Mouse (Mus musculus): ENCODE measurements around the gene 2010315B03Rik. TPM values are rescaled to one million over a fixed set of nuclear protein-coding genes. Genes with fewer than 3 reads are reported as not detected.
A peak's percentile ranks its signal among the peaks of the same experiment; 100 is the strongest.
"Not testable (repeated sequence)": the region's sequence is repeated elsewhere in the genome, so short reads cannot be mapped to it uniquely, and the experiment has no call there.

Gene 2010315B03Rik
- polyA plus RNA-seq, 1 experiment from 2014 or later, result 15.6 TPM

GRCm38 (mm10) chr9:124273172-124273571 is 39.3 kb downstream of the 2010315B03Rik start:
- 0 out of 2 replicates have a peak, but pooled peaks have one; percentile 40 for ATAC-seq
- no peak overlapping the region for H3K4me3 ChIP-seq (ENCODE audit: low read length)
- H3K9ac ChIP-seq (ENCODE audit: low read depth, low read length), result no peak overlapping the region
- no peaks in the 10 kb centered on the region for H3K4me1 ChIP-seq (ENCODE audit: control insufficient read depth, insufficient read depth, low read depth, low read length)
- H3K36me3 ChIP-seq (ENCODE audit: control insufficient read depth, insufficient read depth, low read length), result peaks cover 41% of the 10 kb centered on the region
- peaks cover 40% of the 10 kb centered on the region for H3K9me3 ChIP-seq (ENCODE audit: control insufficient read depth, low read length)
- no peak overlapping the region for H3K4me2 ChIP-seq (ENCODE audit: low read length)
- H3K27me3 ChIP-seq (replicated peaks; ENCODE audit: control insufficient read depth, insufficient read depth, low read length), result no peaks in the 10 kb centered on the region
- H3K27ac ChIP-seq (ENCODE audit: low read depth, low read length), result no peak overlapping the region

DNA sequence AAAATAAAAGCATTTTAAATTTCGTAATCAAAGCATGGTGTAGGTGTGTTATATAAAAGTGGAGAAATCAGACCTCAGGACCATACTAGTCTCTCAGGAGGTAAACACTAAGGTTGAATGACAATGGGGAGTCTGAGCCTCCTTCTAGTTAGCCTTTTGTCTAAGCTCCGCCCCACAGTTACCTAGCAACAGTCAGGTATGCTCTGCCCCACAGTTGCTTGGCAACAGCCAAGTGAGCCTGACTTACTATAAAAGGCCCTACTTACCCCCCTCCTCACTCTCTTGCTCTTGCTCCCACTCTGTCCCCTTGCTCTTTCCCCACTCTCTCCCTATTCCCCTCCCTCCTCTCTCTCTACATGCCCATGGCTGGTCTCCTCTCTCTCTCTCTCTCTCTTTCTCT is 44.6 kb downstream of the 2010315B03Rik start:
- no peak overlapping the region for H3K4me2 ChIP-seq (ENCODE audit: low read length)
- peaks cover 27% of the 10 kb centered on the region for H3K36me3 ChIP-seq (ENCODE audit: control insufficient read depth, insufficient read depth, low read length)
- peaks cover 23% of the 10 kb centered on the region for H3K9me3 ChIP-seq (ENCODE audit: control insufficient read depth, low read length)
- H3K9ac ChIP-seq (ENCODE audit: low read depth, low read length), result no peak overlapping the region
- no peak overlapping the region for H3K27ac ChIP-seq (ENCODE audit: low read depth, low read length)
- 6% methylated on average over 2 of the region's 2 CpGs for WGBS
- peaks cover 2% of the 10 kb centered on the region for H3K4me1 ChIP-seq (ENCODE audit: control insufficient read depth, insufficient read depth, low read depth, low read length)
- ATAC-seq, result peak; percentile 98
- H3K27me3 ChIP-seq (replicated peaks; ENCODE audit: control insufficient read depth, insufficient read depth, low read length), result no peaks in the 10 kb centered on the region
- no peak overlapping the region for H3K4me3 ChIP-seq (ENCODE audit: low read length)

- Histone ChIP-seq H3K27ac (ENCODE audit: low read depth, low read length) (0 out of 2 replicates have a peak overlapping the region, but pooled peaks have one; percentile 29), H3K9me3 (ENCODE audit: control insufficient read depth, low read length) (peaks cover 21% of the 10 kb centered on the region), H3K4me1 (ENCODE audit: control insufficient read depth, insufficient read depth, low read depth, low read length) (peaks cover 2% of the 10 kb centered on the region), H3K36me3 (ENCODE audit: control insufficient read depth, insufficient read depth, low read length) (peaks cover 27% of the 10 kb centered on the region), H3K4me3 (ENCODE audit: low read length) (no peak overlapping the region), H3K9ac (ENCODE audit: low read depth, low read length) (no peak overlapping the region), H3K4me2 (ENCODE audit: low read length) (no peak overlapping the region), H3K27me3 (replicated peaks; ENCODE audit: control insufficient read depth, insufficient read depth, low read length) (no peaks in the 10 kb centered on the region)
- ATAC-seq, result peak; percentile 15; the same call in 1 of the 2 replicates
Measured at GRCm38 (mm10) chr9:124267493-124267892, 45.0 kb downstream of the 2010315B03Rik start.

GRCm38 (mm10) chr9:124262987-124263717 is 49.3 kb downstream of the 2010315B03Rik start:
- Histone ChIP-seq H3K27me3 (replicated peaks; ENCODE audit: control insufficient read depth, insufficient read depth, low read length) (no peaks in the 10 kb centered on the region), H3K4me3 (ENCODE audit: low read length) (no peak overlapping the region), H3K27ac (ENCODE audit: low read depth, low read length) (no peak overlapping the region), H3K9ac (ENCODE audit: low read depth, low read length) (no peak overlapping the region), H3K36me3 (ENCODE audit: control insufficient read depth, insufficient read depth, low read length) (no peaks in the 10 kb centered on the region), H3K4me2 (ENCODE audit: low read length) (no peak overlapping the region), H3K4me1 (ENCODE audit: control insufficient read depth, insufficient read depth, low read depth, low read length) (peaks cover 2% of the 10 kb centered on the region), H3K9me3 (ENCODE audit: control insufficient read depth, low read length) (no peaks in the 10 kb centered on the region)
- 92% methylated on average over 4 of the region's 4 CpGs for WGBS
- no peak for ATAC-seq

DNA sequence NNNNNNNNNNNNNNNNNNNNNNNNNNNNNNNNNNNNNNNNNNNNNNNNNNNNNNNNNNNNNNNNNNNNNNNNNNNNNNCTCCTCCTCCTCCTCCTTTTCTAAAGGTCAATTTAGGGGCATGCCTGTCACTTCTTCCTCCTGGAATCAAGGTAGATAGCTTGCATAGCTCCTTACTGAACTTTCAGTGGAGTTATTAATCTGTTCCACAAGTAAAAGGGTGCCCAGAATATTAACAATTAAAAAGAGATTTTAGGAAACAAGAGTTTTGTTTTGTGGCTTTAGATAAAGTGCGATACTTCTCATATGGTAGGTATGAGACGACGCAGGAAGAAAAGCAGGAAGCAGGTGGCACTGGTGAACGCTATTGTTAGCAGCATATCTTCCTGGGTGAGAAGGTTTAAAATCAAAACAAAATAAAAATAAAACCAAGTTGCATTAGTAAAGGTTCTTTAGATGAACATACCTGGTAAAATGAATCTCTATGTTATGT is 54.4 kb downstream of the 2010315B03Rik start:
- no peak overlapping the region for H3K27ac ChIP-seq (ENCODE audit: low read depth, low read length)
- no peak overlapping the region for H3K4me2 ChIP-seq (ENCODE audit: low read length)
- H3K4me1 ChIP-seq (ENCODE audit: control insufficient read depth, insufficient read depth, low read depth, low read length), result no peaks in the 10 kb centered on the region
- H3K36me3 ChIP-seq (ENCODE audit: control insufficient read depth, insufficient read depth, low read length), result no peaks in the 10 kb centered on the region
- no peak overlapping the region for H3K9ac ChIP-seq (ENCODE audit: low read depth, low read length)
- no peaks in the 10 kb centered on the region for H3K9me3 ChIP-seq (ENCODE audit: control insufficient read depth, low read length)
- H3K27me3 ChIP-seq (replicated peaks; ENCODE audit: control insufficient read depth, insufficient read depth, low read length), result no peaks in the 10 kb centered on the region
- H3K4me3 ChIP-seq (ENCODE audit: low read length), result no peak overlapping the region
- no peak for ATAC-seq
- WGBS, result 73% methylated on average over 4 of the region's 4 CpGs

DNA sequence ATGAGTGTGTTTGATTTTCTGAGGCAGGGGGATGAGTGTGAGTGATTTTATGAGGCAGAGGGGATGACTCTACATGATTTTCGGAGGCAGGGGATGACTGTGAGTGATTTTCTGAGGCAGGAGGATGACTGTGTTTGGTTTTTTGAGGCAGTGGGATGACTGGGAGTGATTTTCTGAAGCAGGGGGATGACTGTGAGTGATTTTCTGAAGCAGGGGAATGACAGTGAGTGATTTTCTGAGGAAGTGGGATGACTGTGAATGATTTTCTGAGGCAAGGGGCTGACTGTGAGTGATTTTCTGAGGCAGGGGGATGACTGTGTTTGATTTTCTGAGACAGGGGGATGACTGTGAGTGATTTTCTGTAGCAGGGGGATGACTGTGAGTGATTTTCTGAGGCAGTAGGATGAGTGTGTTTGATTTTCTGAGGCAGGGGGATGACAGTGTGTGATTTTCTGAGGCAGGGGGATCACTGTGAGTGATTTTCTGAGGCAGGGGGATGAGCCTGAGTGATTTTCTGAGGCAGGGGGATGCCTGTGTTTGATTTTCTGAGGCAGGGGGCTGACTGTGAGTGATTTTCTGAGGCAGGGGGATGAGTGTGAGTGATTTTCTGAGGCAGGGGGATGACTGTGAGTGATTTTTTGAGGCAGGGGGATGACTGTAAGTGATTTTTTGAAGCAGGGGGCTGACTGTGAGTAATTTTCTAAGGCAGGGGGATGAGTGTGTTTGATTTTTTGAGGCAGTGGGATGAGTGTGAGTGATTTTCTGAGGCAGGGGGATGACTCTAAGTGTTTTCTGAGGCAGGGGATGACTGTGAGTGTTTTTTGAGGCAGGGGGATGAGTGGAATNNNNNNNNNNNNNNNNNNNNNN is 55.1 kb downstream of the 2010315B03Rik start:
- no peak overlapping the region for H3K27ac ChIP-seq (ENCODE audit: low read depth, low read length)
- H3K4me2 ChIP-seq (ENCODE audit: low read length), result no peak overlapping the region
- H3K9me3 ChIP-seq (ENCODE audit: control insufficient read depth, low read length), result no peaks in the 10 kb centered on the region
- ATAC-seq, result no peak; the same call in 1 of the 2 replicates
- H3K4me1 ChIP-seq (ENCODE audit: control insufficient read depth, insufficient read depth, low read depth, low read length), result no peaks in the 10 kb centered on the region
- no peaks in the 10 kb centered on the region for H3K27me3 ChIP-seq (replicated peaks; ENCODE audit: control insufficient read depth, insufficient read depth, low read length)
- 68% methylated on average over 1 of the region's 1 CpGs for WGBS
- H3K36me3 ChIP-seq (ENCODE audit: control insufficient read depth, insufficient read depth, low read length), result no peaks in the 10 kb centered on the region
- no peak overlapping the region for H3K9ac ChIP-seq (ENCODE audit: low read depth, low read length)
- H3K4me3 ChIP-seq (ENCODE audit: low read length), result no peak overlapping the region

GRCm38 (mm10) chr9:124256271-124257199 is 56.0 kb downstream of the 2010315B03Rik start:
- 17% methylated on average over 1 of the region's 1 CpGs for WGBS
- not testable (repeated sequence) for H3K36me3 ChIP-seq (ENCODE audit: control insufficient read depth, insufficient read depth, low read length); H3K4me1 ChIP-seq (ENCODE audit: control insufficient read depth, insufficient read depth, low read depth, low read length); H3K9me3 ChIP-seq (ENCODE audit: control insufficient read depth, low read length); H3K9ac ChIP-seq (ENCODE audit: low read depth, low read length); H3K27me3 ChIP-seq (replicated peaks; ENCODE audit: control insufficient read depth, insufficient read depth, low read length); H3K4me2 ChIP-seq (ENCODE audit: low read length); H3K27ac ChIP-seq (ENCODE audit: low read depth, low read length); H3K4me3 ChIP-seq (ENCODE audit: low read length)
- ATAC-seq, result peak; percentile 79

DNA sequence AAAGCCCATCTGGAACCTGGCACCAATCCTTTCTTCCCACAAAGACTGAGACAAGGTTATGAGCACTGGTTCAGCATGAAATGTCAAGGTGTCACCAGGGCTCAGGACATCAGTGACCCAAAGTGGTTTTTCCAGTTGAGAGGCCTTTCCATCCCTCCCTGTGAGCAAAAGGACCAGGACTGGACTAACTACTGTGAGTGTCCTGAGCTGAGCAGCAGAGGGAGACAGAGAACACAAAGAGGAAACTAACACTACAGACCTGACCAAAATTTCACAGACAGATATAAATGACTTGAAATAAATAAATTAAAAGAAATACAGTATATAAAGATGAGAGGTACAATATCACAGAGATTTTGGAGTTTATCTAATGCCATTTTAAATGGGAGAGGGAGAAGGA is 61.1 kb downstream of the 2010315B03Rik start:
- no peak for ATAC-seq

More for the DNA sequence above, 61.1 kb downstream of the 2010315B03Rik start:
- H3K4me1 ChIP-seq (ENCODE audit: control insufficient read depth, insufficient read depth, low read depth, low read length), result no peaks in the 10 kb centered on the region
- no peaks in the 10 kb centered on the region for H3K9me3 ChIP-seq (ENCODE audit: control insufficient read depth, low read length)
- H3K27me3 ChIP-seq (replicated peaks; ENCODE audit: control insufficient read depth, insufficient read depth, low read length), result no peaks in the 10 kb centered on the region
- no peaks in the 10 kb centered on the region for H3K36me3 ChIP-seq (ENCODE audit: control insufficient read depth, insufficient read depth, low read length)
- no peak overlapping the region for H3K4me3 ChIP-seq (ENCODE audit: low read length)
- no peak overlapping the region for H3K27ac ChIP-seq (ENCODE audit: low read depth, low read length)
- no peak overlapping the region for H3K9ac ChIP-seq (ENCODE audit: low read depth, low read length)
- H3K4me2 ChIP-seq (ENCODE audit: low read length), result no peak overlapping the region

All from hindbrain, embryonic 16.5 days (tissue).